Mouse (Mus musculus): ENCODE data around the gene Idh3a. TPM values are rescaled to one million over a fixed set of nuclear protein-coding genes. Genes with fewer than 3 reads are reported as not detected.

The Idh3a gene
- polyA plus RNA-seq, 1 experiment from 2014 or later: 118 TPM

DNA sequence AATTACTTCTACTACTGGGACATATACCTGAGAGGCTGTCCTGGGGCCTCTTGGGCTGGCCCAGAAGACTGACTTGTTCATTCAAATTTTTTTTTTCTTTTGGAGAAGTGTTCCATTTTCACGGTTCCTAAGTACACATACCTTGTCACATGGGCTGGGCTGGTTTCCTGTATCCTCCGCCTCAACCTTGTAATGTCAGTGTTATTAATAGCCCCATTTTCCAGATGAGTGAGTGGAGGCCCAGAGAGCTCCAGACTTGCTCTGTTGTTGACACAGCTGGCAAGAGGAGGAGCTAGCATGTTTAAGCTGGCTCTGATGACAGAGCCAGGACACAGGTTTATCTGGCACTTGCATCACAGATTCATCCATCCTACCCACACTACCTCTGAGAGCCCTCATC lies 61.3 kb downstream of the Idh3a start:
- DNase-seq (ENCODE audit: low spot score) (no peak), ATAC-seq (ENCODE audit: insufficient read depth, low FRiP score, low TSS enrichment) (no peak)
- H3K27me3 ChIP-seq (ENCODE audit: control insufficient read depth, insufficient read depth, low read length): no peaks in the 10 kb centered on the region
- no peaks in the 10 kb centered on the region for H3K9me3 ChIP-seq (ENCODE audit: control insufficient read depth, low read length)
- H3K36me3 ChIP-seq (ENCODE audit: control insufficient read depth, insufficient read depth, low read length): no peaks in the 10 kb centered on the region
- H3K4me2 ChIP-seq (ENCODE audit: low read depth): no peak overlapping the region
- 72% methylated on average over 2 of the region's 2 CpGs for WGBS
- H3K4me3 ChIP-seq (ENCODE audit: low read depth, low read length): no peak overlapping the region
- no peak overlapping the region for H3K27ac ChIP-seq (ENCODE audit: low read depth, low read length)
- H3K9ac ChIP-seq (ENCODE audit: low read length): no peak overlapping the region
- no peaks in the 10 kb centered on the region for H3K4me1 ChIP-seq (ENCODE audit: control insufficient read depth, insufficient read depth, low read length)

DNA sequence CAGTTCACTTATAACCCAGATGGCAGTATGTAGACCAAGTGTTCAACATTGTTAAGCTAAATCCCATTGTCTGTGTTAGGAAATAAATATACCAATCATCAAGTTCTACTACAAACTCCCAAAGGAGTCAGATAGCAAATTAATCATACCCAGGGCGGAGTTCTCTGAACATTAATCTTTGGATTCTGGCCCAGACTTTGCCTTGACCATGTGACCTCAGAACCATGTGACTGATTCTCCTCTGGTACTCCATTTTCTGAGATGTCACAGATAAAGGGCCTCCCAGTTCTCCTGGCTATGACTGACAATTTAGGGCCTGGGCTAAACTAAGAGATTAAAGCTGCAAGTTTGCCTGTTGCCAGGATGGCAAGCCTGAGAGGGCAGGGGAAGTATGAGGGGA lies 63.2 kb downstream of the Idh3a start:
- Histone ChIP-seq H3K36me3 (ENCODE audit: control insufficient read depth, insufficient read depth, low read length) (no peaks in the 10 kb centered on the region), H3K9me3 (ENCODE audit: control insufficient read depth, low read length) (no peaks in the 10 kb centered on the region), H3K4me1 (ENCODE audit: control insufficient read depth, insufficient read depth, low read length) (no peaks in the 10 kb centered on the region), H3K9ac (ENCODE audit: low read length) (no peak overlapping the region), H3K27ac (ENCODE audit: low read depth, low read length) (no peak overlapping the region), H3K27me3 (ENCODE audit: control insufficient read depth, insufficient read depth, low read length) (no peaks in the 10 kb centered on the region), H3K4me2 (ENCODE audit: low read depth) (no peak overlapping the region), H3K4me3 (ENCODE audit: low read depth, low read length) (no peak overlapping the region)
- WGBS: 89% methylated on average over 1 of the region's 1 CpGs
- DNase-seq (ENCODE audit: low spot score): no peak
- ATAC-seq (ENCODE audit: insufficient read depth, low FRiP score, low TSS enrichment): no peak

DNA sequence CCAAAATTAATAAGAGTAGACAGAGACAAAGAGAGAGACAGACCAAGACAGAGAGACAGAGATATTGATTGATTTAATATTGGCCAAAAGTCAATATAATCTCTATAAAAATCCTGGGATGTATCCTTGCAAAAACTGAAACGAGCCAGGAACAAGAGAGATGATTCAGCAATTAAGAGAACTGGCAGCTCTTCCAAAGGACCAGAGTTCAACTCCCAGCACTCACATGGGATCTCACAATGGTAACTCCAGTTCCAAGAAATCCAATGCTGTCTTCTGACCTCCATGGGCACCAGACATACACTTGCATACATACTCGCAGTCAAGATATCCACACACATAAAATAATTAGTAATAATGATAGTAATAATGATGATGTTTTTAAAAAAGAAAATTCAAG lies 66.6 kb downstream of the Idh3a start:
- Histone ChIP-seq H3K4me3 (ENCODE audit: low read depth, low read length) (no peak overlapping the region), H3K9ac (ENCODE audit: low read length) (no peak overlapping the region), H3K27ac (ENCODE audit: low read depth, low read length) (no peak overlapping the region), H3K4me2 (ENCODE audit: low read depth) (no peak overlapping the region), H3K4me1 (ENCODE audit: control insufficient read depth, insufficient read depth, low read length) (no peaks in the 10 kb centered on the region), H3K27me3 (ENCODE audit: control insufficient read depth, insufficient read depth, low read length) (no peaks in the 10 kb centered on the region), H3K36me3 (ENCODE audit: control insufficient read depth, insufficient read depth, low read length) (no peaks in the 10 kb centered on the region), H3K9me3 (ENCODE audit: control insufficient read depth, low read length) (no peaks in the 10 kb centered on the region)
- 85% methylated on average over 2 of the region's 2 CpGs for WGBS
- DNase-seq (ENCODE audit: low spot score) (no peak), ATAC-seq (ENCODE audit: insufficient read depth, low FRiP score, low TSS enrichment) (no peak)

Other genes starting within 250 kb of the Idh3a start
- gene Dmxl2, start 84.7 kb upstream of the Idh3a start, polyA plus RNA-seq (2014; fragmentation: Nextera tagmentation; extraction: Ambion mirVana): 19.3 and 19.8 TPM in 2 replicates
- not detected in 2 replicates for gene Sh2d7, start 47.4 kb upstream of the Idh3a start, polyA plus RNA-seq (2014; fragmentation: Nextera tagmentation; extraction: Ambion mirVana)
- gene Cib2, start 26.1 kb upstream of the Idh3a start, polyA plus RNA-seq (2014; fragmentation: Nextera tagmentation; extraction: Ambion mirVana): 17.3 and 18.7 TPM in 2 replicates
- gene Acsbg1, start 75.5 kb downstream of the Idh3a start, polyA plus RNA-seq (2014; fragmentation: Nextera tagmentation; extraction: Ambion mirVana): 7.2 and 7.7 TPM in 2 replicates
- 3.7 and 4.3 TPM in 2 replicates for gene Dnaja4, start 112.5 kb downstream of the Idh3a start, polyA plus RNA-seq (2014; fragmentation: Nextera tagmentation; extraction: Ambion mirVana)
- gene Wdr61, start 148.2 kb downstream of the Idh3a start, polyA plus RNA-seq (2014; fragmentation: Nextera tagmentation; extraction: Ambion mirVana): 145 and 147 TPM in 2 replicates
- gene Crabp1, start 178.4 kb downstream of the Idh3a start, polyA plus RNA-seq (2014; fragmentation: Nextera tagmentation; extraction: Ambion mirVana): 719 and 730 TPM in 2 replicates